Mouse (Mus musculus) heart, embryonic 11.5 days (tissue): ENCODE data around the gene Zfp777. TPM values are rescaled to one million over a fixed set of nuclear protein-coding genes. Genes with fewer than 3 reads are reported as not detected.

ENCODE experiments used
- microRNA-seq: library from miRNA; unstranded; fragments of <30 nt; microRNA quantifications from one replicate; pipeline ENCODE4, GENCODE M21; 2016; ENCODE audit warnings: borderline number of aligned reads
- polyA plus RNA-seq: library from polyadenylated mRNA; unstranded; fragments of >200 nt; fragmentation: Nextera tagmentation; extraction: Ambion mirVana; gene quantifications from 2 replicates; pipeline ENCODE4 v1.2.1, GENCODE M21; 2014

Zfp777 gene
- polyA plus RNA-seq, 1 experiment from 2014 or later = 4.2 TPM

Small RNA genes within 50 kb of the gene (microRNA-seq; reads per million reads assigned to microRNA genes)
- not detected for gene Gm24563

Other genes with a start within 250 kb of the Zfp777 start
- 218 and 257 TPM in 2 replicates for gene Pdia4, start 235.5 kb downstream of the Zfp777 start, polyA plus RNA-seq
- 1.1 and 1.7 TPM in 2 replicates for gene Zfp786, start 218.0 kb downstream of the Zfp777 start, polyA plus RNA-seq
- gene Zfp398, start 213.2 kb downstream of the Zfp777 start, polyA plus RNA-seq = 2.8 and 4.0 TPM in 2 replicates
- gene Zfp282, start 171.7 kb downstream of the Zfp777 start, polyA plus RNA-seq = 6.0 and 6.8 TPM in 2 replicates
- 6.9 and 7.7 TPM in 2 replicates for gene Zfp212, start 128.4 kb downstream of the Zfp777 start, polyA plus RNA-seq
- 2.5 and 2.9 TPM in 2 replicates for gene Zfp956, start 95.5 kb downstream of the Zfp777 start, polyA plus RNA-seq
- gene Zfp746, start 37.7 kb upstream of the Zfp777 start, polyA plus RNA-seq = 10.0 and 11.4 TPM in 2 replicates